Mouse (Mus musculus) testis, adult 2 months (tissue): ENCODE measurements around the gene Zcchc24. TPM values are rescaled to one million over a fixed set of nuclear protein-coding genes. Genes with fewer than 3 reads are reported as not detected.
A peak's percentile ranks its signal among the peaks of the same experiment; 100 is the strongest.

Experiments used
- H3K27ac ChIP-seq: fragments of 200-500 bp; 2 replicates; pipeline ENCODE4 v1.5.1; 2012; ENCODE audit warnings: low read depth, low read length; ENCODE audit not compliant: control insufficient read depth, insufficient read depth
- H3K27me3 ChIP-seq: fragments of 200-500 bp; 2 replicates; pipeline ENCODE4 v1.6.1; 2012; ENCODE audit warnings: mild to moderate bottlenecking, low read length, moderate library complexity; ENCODE audit not compliant: control insufficient read depth, insufficient read depth
- H3K36me3 ChIP-seq: fragments of 200-500 bp; 2 replicates; pipeline ENCODE4 v1.6.1; 2012; ENCODE audit warnings: mild to moderate bottlenecking, low read length; ENCODE audit not compliant: control insufficient read depth, insufficient read depth
- H3K4me1 ChIP-seq: fragments of 200-500 bp; 2 replicates; pipeline ENCODE4 v1.6.1; 2012; ENCODE audit warnings: low read length; ENCODE audit not compliant: control insufficient read depth, insufficient read depth
- H3K4me3 ChIP-seq: fragments of 200-500 bp; 2 replicates; pipeline ENCODE4 v1.5.1; 2012; ENCODE audit warnings: low read depth, mild to moderate bottlenecking, low read length, moderate library complexity, mixed read lengths; ENCODE audit not compliant: control insufficient read depth
- CTCF ChIP-seq: fragments of 200-500 bp; IDR thresholded peaks from 2 replicates; pipeline ENCODE4 v1.5.1; 2012; ENCODE audit warnings: low read depth, mild to moderate bottlenecking, inconsistent platforms, low read length, moderate library complexity; ENCODE audit not compliant: control insufficient read depth, insufficient read depth, insufficient replicate concordance
- POLR2A ChIP-seq: fragments of 200-500 bp; IDR thresholded peaks from 2 replicates; pipeline ENCODE4 v1.6.1; 2012; ENCODE audit warnings: low read depth, mild to moderate bottlenecking, inconsistent platforms, low read length, moderate library complexity; ENCODE audit not compliant: control insufficient read depth
- polyA plus RNA-seq: library from polyadenylated mRNA; depleted of rRNA; stranded (reverse); fragments of >200 nt; gene quantifications from 2 replicates; pipeline ENCODE4 v1.2.3, GENCODE M21; 2012

Gene Zcchc24
- polyA plus RNA-seq, 1 experiment, result 2.7 TPM

DNA sequence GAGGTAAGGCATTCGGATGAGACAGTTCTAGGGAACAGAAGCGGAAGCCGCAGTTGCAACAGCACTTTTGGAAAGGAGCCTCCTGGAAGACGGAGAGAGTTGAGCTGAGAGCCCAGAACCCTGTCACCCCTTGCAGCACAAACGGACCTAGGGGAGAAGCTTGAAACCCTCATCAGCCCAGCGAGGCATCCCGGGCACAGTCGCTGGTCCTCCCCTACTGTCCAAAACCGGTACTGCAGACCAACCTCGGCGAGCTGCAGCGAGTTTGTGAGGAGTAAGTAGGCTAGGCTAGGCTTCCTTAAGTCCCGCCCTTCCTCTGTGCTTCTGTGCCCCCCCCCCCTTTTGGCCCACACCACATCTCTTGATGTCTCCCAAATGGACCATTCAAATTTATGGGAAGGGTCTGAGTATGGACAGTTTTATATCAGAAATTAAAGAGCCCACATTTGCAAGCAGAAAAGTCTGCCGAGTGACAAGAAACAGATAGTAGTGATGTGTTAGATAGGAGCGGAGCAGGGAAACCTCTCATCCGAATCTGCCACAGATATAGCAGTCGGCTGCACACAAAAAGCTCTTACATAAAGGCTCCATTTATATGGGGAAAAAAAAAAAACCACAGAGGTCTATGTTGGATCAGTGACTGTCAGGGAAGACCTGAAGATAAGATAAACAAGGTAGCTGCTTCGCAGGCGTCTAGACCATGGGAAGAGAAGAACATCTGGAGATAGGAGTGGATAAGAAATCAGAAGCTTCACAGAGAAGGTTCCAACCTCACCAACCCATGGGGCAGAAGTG, 31.5 kb upstream of the Zcchc24 start:
- Histone ChIP-seq H3K4me1 (peaks cover under 1% of the 10 kb centered on the region), H3K36me3 (no peaks in the 10 kb centered on the region), H3K27ac (no peak overlapping the region), H3K27me3 (no peaks in the 10 kb centered on the region), H3K4me3 (no peak overlapping the region)
- TF ChIP-seq POLR2A (no peak), CTCF (peak; percentile 93; the same call in 1 of the 2 replicates)

DNA sequence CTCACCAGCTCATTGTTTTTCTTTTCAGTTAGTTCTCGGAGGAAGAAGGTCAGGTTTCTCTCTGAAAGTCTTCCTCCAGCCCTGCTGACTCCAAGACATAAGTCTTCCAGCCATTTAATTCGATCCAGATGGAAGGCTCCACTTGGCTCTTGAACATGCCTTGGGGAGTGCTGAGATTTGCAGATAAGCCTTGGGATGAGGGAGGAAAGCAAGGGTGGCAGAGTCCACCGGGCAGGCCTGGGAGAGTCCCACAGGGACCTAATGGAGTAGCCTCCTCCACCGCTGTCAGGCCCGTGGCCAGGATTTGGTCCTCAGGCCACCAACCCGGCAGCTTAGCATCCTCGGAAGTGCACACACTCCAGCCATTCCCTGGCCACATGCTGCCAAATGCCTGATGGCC, 27.8 kb upstream of the Zcchc24 start:
- TF ChIP-seq POLR2A (no peak), CTCF (no peak)
- no peak overlapping the region for H3K4me3 ChIP-seq
- H3K27me3 ChIP-seq, result no peaks in the 10 kb centered on the region
- no peaks in the 10 kb centered on the region for H3K36me3 ChIP-seq
- H3K27ac ChIP-seq, result no peak overlapping the region
- no peaks in the 10 kb centered on the region for H3K4me1 ChIP-seq

DNA sequence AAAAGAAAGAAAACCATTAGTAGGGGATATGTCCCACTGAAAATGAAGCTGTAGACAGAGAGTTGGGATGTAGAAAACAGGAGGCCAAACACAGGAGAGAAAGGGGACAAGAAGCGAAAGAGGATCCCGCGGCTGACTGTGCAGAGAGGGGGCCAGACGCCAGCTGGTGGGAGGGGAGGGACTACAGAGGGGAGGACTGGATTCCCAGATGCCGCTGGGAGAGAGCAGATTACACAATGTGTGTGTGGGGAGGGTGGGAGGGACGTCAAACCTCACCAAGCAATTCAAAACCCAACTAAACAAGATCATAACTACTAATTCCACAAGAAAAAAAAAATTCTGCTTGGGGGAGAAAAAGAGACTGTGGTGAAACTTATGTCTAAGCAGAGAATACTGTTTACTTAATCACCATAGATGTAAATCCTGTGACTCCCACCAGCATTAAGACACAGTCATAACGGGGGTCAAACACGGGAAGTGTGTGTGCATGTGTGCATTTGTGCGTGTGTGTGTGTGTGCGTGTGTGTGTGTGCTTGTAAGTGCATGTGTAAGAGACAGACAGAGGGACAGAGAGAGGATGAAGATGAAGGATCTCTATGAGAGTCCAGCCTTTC, 26.8 kb upstream of the Zcchc24 start:
- no peak for TF ChIP-seq POLR2A
- H3K4me3 ChIP-seq, result no peak overlapping the region
- no peak overlapping the region for H3K27ac ChIP-seq
- H3K4me1 ChIP-seq, result no peaks in the 10 kb centered on the region
- H3K27me3 ChIP-seq, result no peaks in the 10 kb centered on the region
- H3K36me3 ChIP-seq, result no peaks in the 10 kb centered on the region

DNA sequence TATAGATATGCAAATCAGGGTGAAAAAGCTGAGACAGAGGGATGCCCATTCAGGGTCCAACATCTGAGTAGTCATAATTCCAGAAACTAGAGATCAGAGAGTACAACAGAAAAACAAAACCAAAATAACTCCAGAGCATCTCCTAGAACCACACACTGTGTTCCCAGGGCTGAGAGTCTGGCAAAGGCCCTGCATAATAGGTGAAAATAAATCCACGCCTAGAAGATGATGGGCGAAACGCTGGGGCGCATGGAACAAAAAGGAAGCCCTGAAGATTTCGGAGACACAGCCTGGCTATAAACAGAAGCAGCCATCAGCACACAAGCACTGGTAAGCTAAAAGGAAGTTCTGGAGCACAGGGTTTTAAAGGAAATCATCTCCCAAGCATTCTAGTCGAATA, 26.2 kb upstream of the Zcchc24 start:
- H3K27ac ChIP-seq, result no peak overlapping the region; the same call in 1 of the 2 replicates
- H3K27me3 ChIP-seq, result no peaks in the 10 kb centered on the region
- no peaks in the 10 kb centered on the region for H3K36me3 ChIP-seq
- H3K4me1 ChIP-seq, result no peaks in the 10 kb centered on the region
- no peak for TF ChIP-seq POLR2A
- no peak for TF ChIP-seq CTCF
- H3K4me3 ChIP-seq, result no peak overlapping the region

DNA sequence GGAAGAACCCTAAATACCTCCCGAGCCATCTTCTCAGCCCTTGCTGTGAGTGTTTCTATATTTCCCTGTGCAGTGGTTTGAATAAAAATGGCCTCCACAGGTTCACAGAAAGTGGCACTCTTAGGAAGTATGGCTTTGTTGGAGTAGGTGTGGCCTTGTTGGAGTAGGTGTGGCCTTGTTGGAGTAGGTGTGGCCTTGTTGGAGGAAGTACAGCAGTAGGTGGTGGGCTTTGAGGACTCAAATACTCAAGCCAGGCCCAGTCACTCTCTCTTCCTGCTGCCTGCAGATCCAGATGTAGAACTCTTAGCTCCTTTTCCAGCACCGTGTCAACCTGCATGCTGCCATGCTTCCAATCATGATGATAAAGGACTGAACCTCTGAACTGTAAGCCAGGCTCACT, 25.5 kb upstream of the Zcchc24 start:
- no peaks in the 10 kb centered on the region for H3K4me1 ChIP-seq
- no peaks in the 10 kb centered on the region for H3K27me3 ChIP-seq
- no peak overlapping the region for H3K27ac ChIP-seq
- TF ChIP-seq POLR2A (no peak), CTCF (no peak)
- H3K36me3 ChIP-seq, result no peaks in the 10 kb centered on the region
- H3K4me3 ChIP-seq, result no peak overlapping the region

DNA sequence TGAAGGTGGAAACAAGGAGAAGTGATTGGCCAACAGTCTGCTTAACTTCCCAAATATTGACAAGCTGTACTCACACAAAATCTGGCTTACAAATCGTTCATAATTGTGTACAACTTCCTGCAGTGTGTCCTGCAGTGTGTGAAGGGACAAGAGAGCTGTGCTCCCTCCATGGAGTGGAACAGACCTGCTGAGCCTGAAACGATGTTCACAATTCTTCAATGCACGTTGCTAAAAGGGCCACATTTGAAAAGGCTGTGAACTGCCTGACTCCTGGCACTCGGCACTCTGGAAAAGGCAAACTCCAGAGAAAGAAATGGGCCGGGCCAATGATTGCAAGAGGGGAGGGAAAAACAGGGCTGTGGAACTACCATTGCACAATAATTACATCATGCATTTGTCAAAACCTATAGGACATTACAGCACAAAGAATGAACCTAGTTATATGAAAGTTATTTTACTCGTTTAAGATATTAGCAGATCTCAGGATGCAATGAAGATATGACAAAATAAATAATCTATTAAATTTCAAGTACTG, 22.0 kb upstream of the Zcchc24 start:
- TF ChIP-seq CTCF (no peak), POLR2A (no peak)
- Histone ChIP-seq H3K27ac (no peak overlapping the region), H3K4me1 (no peaks in the 10 kb centered on the region), H3K4me3 (no peak overlapping the region), H3K36me3 (no peaks in the 10 kb centered on the region), H3K27me3 (no peaks in the 10 kb centered on the region)

DNA sequence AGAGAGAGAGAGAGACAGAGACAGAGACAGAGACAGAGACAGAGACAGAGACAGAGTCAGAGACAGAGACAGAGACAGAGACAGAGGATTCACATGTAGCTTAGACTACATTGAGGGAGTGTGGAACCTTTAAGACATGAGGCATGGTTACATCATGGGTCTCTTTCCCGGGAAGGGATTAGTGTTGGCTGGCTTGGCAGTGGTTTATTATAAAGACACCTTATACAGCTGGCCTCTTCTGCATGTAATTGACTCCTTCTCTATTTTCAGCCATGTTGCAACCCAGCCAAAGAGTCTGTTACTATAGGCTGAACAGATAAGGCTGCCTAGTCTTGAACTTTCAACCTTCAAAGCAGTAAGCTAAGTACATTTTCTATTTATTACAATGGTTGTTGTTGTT, 21.1 kb upstream of the Zcchc24 start:
- Histone ChIP-seq H3K27ac (no peak overlapping the region), H3K27me3 (no peaks in the 10 kb centered on the region), H3K4me3 (no peak overlapping the region), H3K4me1 (no peaks in the 10 kb centered on the region), H3K36me3 (no peaks in the 10 kb centered on the region)
- no peak for TF ChIP-seq POLR2A
- TF ChIP-seq CTCF, result no peak
